Mouse (Mus musculus) kidney, adult 2 months (tissue): ENCODE results near the gene Cdk9. TPM values are rescaled to one million over a fixed set of nuclear protein-coding genes. Genes with fewer than 3 reads are reported as not detected.

Source experiments
- DNase-seq: peaks from one replicate; pipeline ENCODE4 v3.0.0; 2021
- H3K27ac ChIP-seq: fragments of 200-500 bp; 2 replicates; pipeline ENCODE4 v1.5.1; 2012; ENCODE audit warnings: low read depth, low read length, control low read depth, inconsistent platforms; ENCODE audit not compliant: insufficient read depth
- H3K27me3 ChIP-seq: fragments of 200-500 bp; replicated peaks from 2 replicates; pipeline ENCODE4 v1.6.1; 2012; ENCODE audit warnings: mild to moderate bottlenecking, moderate library complexity, low read length, inconsistent platforms; ENCODE audit not compliant: control insufficient read depth, insufficient read depth
- H3K36me3 ChIP-seq: fragments of 200-500 bp; 2 replicates; pipeline ENCODE4 v1.6.1; 2012; ENCODE audit warnings: mild to moderate bottlenecking, moderate library complexity, low read length, inconsistent platforms; ENCODE audit not compliant: control insufficient read depth, insufficient read depth
- H3K4me1 ChIP-seq: fragments of 200-500 bp; 2 replicates; pipeline ENCODE4 v1.6.1; 2011; ENCODE audit warnings: low read length; ENCODE audit not compliant: control insufficient read depth, insufficient read depth
- H3K4me3 ChIP-seq: fragments of 200-500 bp; 2 replicates; pipeline ENCODE4 v1.5.1; 2011; ENCODE audit warnings: mild to moderate bottlenecking, low read depth, low read length, control low read depth; ENCODE audit not compliant: insufficient read depth
- CTCF ChIP-seq: fragments of 200-500 bp; conservative IDR thresholded peaks from 2 replicates; pipeline ENCODE4 v1.5.1; 2011; ENCODE audit warnings: low read depth, mild to moderate bottlenecking, control low read depth, low read length, moderate library complexity, mixed read lengths; ENCODE audit not compliant: insufficient read depth, insufficient read length
- POLR2A ChIP-seq: fragments of 200-500 bp; IDR thresholded peaks from one replicate; pipeline ENCODE4 v1.6.1; 2011; ENCODE audit warnings: low read depth, low read length, control low read depth
- WGBS: fragments of 180-500 bp; shearing (Covaris S2); methylation state at CpG from one replicate; pipeline ENCODE4 v1.1.7; 2018; 5-methylcytosine and 5-hydroxymethylcytosine counted together
- polyA plus RNA-seq: library from polyadenylated mRNA; depleted of rRNA; stranded (reverse); fragments of >200 nt; gene quantifications from 2 replicates; pipeline ENCODE4 v1.2.3, GENCODE M21; 2012

The Cdk9 gene
- polyA plus RNA-seq, 1 experiment = 89.2 TPM

GRCm38 (mm10) chr2:32699680-32700079, 13.2 kb downstream of the Cdk9 start:
- no peaks in the 10 kb centered on the region for H3K36me3 ChIP-seq
- DNase-seq = no peak
- no peak overlapping the region for H3K27ac ChIP-seq
- WGBS = 62% methylated on average over 6 of the region's 6 CpGs
- no peak for TF ChIP-seq POLR2A
- no peak for TF ChIP-seq CTCF
- H3K4me1 ChIP-seq = peaks cover 19% of the 10 kb centered on the region
- H3K4me3 ChIP-seq = no peak overlapping the region
- no peaks in the 10 kb centered on the region for H3K27me3 ChIP-seq

- Histone ChIP-seq H3K27ac (no peak overlapping the region), H3K4me1 (peaks cover 15% of the 10 kb centered on the region; the same call in 1 of the 2 replicates), H3K36me3 (no peaks in the 10 kb centered on the region), H3K27me3 (no peaks in the 10 kb centered on the region), H3K4me3 (no peak overlapping the region; the same call in 1 of the 2 replicates)
- no peak for TF ChIP-seq POLR2A
- no peak for TF ChIP-seq CTCF
- WGBS = 69% methylated on average over 12 of the region's 12 CpGs
- no peak for DNase-seq
Measured at GRCm38 (mm10) chr2:32694691-32695090, 18.2 kb downstream of the Cdk9 start.

- Histone ChIP-seq H3K4me1 (peaks cover 14% of the 10 kb centered on the region; the same call in 1 of the 2 replicates), H3K27me3 (no peaks in the 10 kb centered on the region), H3K27ac (peak overlapping the region; percentile 85), H3K36me3 (no peaks in the 10 kb centered on the region), H3K4me3 (peak overlapping the region; percentile 90)
- peak; percentile 60 for TF ChIP-seq POLR2A
- peak; percentile 81 for TF ChIP-seq CTCF
- under 1% methylated on average over 51 of the region's 51 CpGs for WGBS
- peak; percentile 97 for DNase-seq
Measured at GRCm38 (mm10) chr2:32693823-32694411, 19.0 kb downstream of the Cdk9 start.

- H3K4me3 ChIP-seq = peak overlapping the region; percentile 90
- no peaks in the 10 kb centered on the region for H3K36me3 ChIP-seq
- peaks cover 14% of the 10 kb centered on the region; the same call in 1 of the 2 replicates for H3K4me1 ChIP-seq
- H3K27ac ChIP-seq = peak overlapping the region; percentile 85
- 14% methylated on average over 7 of the region's 7 CpGs for WGBS
- no peaks in the 10 kb centered on the region for H3K27me3 ChIP-seq
- TF ChIP-seq CTCF = no peak
- no peak for TF ChIP-seq POLR2A
- peak; percentile 78 for DNase-seq
Measured at GRCm38 (mm10) chr2:32693282-32693681, 19.6 kb downstream of the Cdk9 start.

GRCm38 (mm10) chr2:32692496-32692895, 20.4 kb downstream of the Cdk9 start:
- H3K4me3 ChIP-seq = 0 out of 2 replicates have a peak overlapping the region, but pooled peaks have one; percentile 5
- TF ChIP-seq POLR2A = no peak

DNA sequence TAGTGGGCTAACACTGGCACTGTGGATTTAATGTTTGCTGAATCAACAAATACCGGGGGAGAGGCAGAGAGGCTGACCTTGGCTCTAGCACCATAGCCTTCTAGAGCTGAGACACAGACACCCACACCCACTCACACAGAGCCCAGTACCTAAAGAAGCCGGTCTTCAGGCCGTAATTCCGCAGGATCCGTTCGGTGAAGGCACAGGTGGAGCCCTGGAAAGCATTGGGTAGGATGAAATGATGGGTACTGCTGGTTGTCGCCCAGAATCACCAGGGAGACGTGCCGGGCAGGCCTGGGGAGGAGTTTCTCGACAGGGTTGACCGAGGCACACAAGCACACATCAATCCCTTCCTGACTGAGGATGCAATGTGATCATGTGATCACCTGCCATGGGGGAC, 21.8 kb downstream of the Cdk9 start:
- no peak overlapping the region for H3K27ac ChIP-seq
- TF ChIP-seq CTCF = no peak
- TF ChIP-seq POLR2A = no peak
- DNase-seq = no peak
- H3K27me3 ChIP-seq = no peaks in the 10 kb centered on the region
- WGBS = 73% methylated on average over 11 of the region's 11 CpGs
- no peak overlapping the region for H3K4me3 ChIP-seq
- H3K36me3 ChIP-seq = peaks cover 2% of the 10 kb centered on the region; the same call in 1 of the 2 replicates
- H3K4me1 ChIP-seq = peaks cover 14% of the 10 kb centered on the region; the same call in 1 of the 2 replicates

More at GRCm38 (mm10) chr2:32692496-32692895, 20.4 kb downstream of the Cdk9 start:
- no peak for DNase-seq
- Histone ChIP-seq H3K4me1 (peaks cover 14% of the 10 kb centered on the region; the same call in 1 of the 2 replicates), H3K36me3 (peaks cover 2% of the 10 kb centered on the region; the same call in 1 of the 2 replicates), H3K27ac (no peak overlapping the region), H3K27me3 (no peaks in the 10 kb centered on the region)
- WGBS = 86% methylated on average over 14 of the region's 14 CpGs

- H3K27ac ChIP-seq = no peak overlapping the region
- H3K36me3 ChIP-seq = peaks cover 2% of the 10 kb centered on the region; the same call in 1 of the 2 replicates
- H3K4me1 ChIP-seq = peaks cover 14% of the 10 kb centered on the region; the same call in 1 of the 2 replicates
- peak; percentile 93 for DNase-seq
- TF ChIP-seq CTCF (peak; percentile 100; the same call in 1 of the 2 replicates), POLR2A (no peak)
- H3K4me3 ChIP-seq = no peak overlapping the region
- no peaks in the 10 kb centered on the region for H3K27me3 ChIP-seq
- 23% methylated on average over 5 of the region's 5 CpGs for WGBS
Measured at GRCm38 (mm10) chr2:32689420-32689819, 23.5 kb downstream of the Cdk9 start.
